Mouse (Mus musculus) limb, embryonic 10.5 days (tissue): Measurements from ENCODE around the gene Cs. TPM values are rescaled to one million over a fixed set of nuclear protein-coding genes. Genes with fewer than 3 reads are reported as not detected.

Experiments
- DNase-seq: peaks from one replicate; pipeline ENCODE4 v3.0.0-alpha.2; 2017; ENCODE audit warnings: low spot score
- H3K27ac ChIP-seq: fragments of 300-500 bp; sonication (generic); 2 replicates; pipeline ENCODE4 v1.5.1; 2016; ENCODE audit warnings: mild to moderate bottlenecking
- H3K27me3 ChIP-seq: fragments of 300-500 bp; sonication (generic); 2 replicates; pipeline ENCODE4 v1.6.1; 2016; ENCODE audit warnings: low read depth, mild to moderate bottlenecking; ENCODE audit not compliant: poor library complexity, severe bottlenecking
- H3K36me3 ChIP-seq: fragments of 300-500 bp; sonication (generic); 2 replicates; pipeline ENCODE4 v1.6.1; 2016; ENCODE audit warnings: mild to moderate bottlenecking, moderate library complexity
- H3K4me1 ChIP-seq: fragments of 300-500 bp; sonication (generic); 2 replicates; pipeline ENCODE4 v1.6.1; 2016
- H3K4me3 ChIP-seq: fragments of 300-500 bp; sonication (generic); 2 replicates; pipeline ENCODE4 v1.5.1; 2016; ENCODE audit warnings: mild to moderate bottlenecking, moderate library complexity
- H3K9me3 ChIP-seq: fragments of 300-500 bp; sonication (generic); replicated peaks from 2 replicates; pipeline ENCODE4 v1.6.1; 2016; ENCODE audit warnings: mild to moderate bottlenecking
- WGBS: fragments of 180-500 bp; shearing (Covaris S2); methylation state at CpG from one replicate; pipeline ENCODE4 v1.1.7; 2016; 5-methylcytosine and 5-hydroxymethylcytosine counted together
- polyA plus RNA-seq: library from polyadenylated mRNA; unstranded; fragments of >200 nt; fragmentation: Nextera tagmentation; extraction: Ambion mirVana; gene quantifications from 2 replicates; pipeline ENCODE4 v1.2.1, GENCODE M21; 2016

Cs gene
- polyA plus RNA-seq, 1 experiment from 2014 or later: 248 TPM

GRCm38 (mm10) chr10:128338948-128339347 lies 1.4 kb downstream of the Cs start:
- DNase-seq: no peak
- H3K4me1 ChIP-seq: peaks cover 22% of the 10 kb centered on the region

GRCm38 (mm10) chr10:128340257-128340656 lies 2.7 kb downstream of the Cs start:
- Histone ChIP-seq H3K4me3 (no peak overlapping the region), H3K4me1 (peaks cover 22% of the 10 kb centered on the region), H3K27me3 (no peaks in the 10 kb centered on the region), H3K36me3 (peaks cover 42% of the 10 kb centered on the region), H3K27ac (no peak overlapping the region), H3K9me3 (no peaks in the 10 kb centered on the region)
- no peak for DNase-seq
- 89% methylated on average over 2 of the region's 2 CpGs for WGBS

More at GRCm38 (mm10) chr10:128338948-128339347, 1.4 kb downstream of the Cs start:
- H3K9me3 ChIP-seq: no peaks in the 10 kb centered on the region
- no peak overlapping the region for H3K27ac ChIP-seq
- H3K27me3 ChIP-seq: no peaks in the 10 kb centered on the region
- H3K36me3 ChIP-seq: peaks cover 40% of the 10 kb centered on the region
- WGBS: 85% methylated on average over 2 of the region's 2 CpGs
- H3K4me3 ChIP-seq: peak overlapping the region; percentile 96

GRCm38 (mm10) chr10:128343436-128343835 lies 5.9 kb downstream of the Cs start:
- H3K4me1 ChIP-seq: peaks cover 11% of the 10 kb centered on the region
- no peak overlapping the region for H3K4me3 ChIP-seq
- H3K9me3 ChIP-seq: no peaks in the 10 kb centered on the region
- no peak for DNase-seq
- peaks cover 48% of the 10 kb centered on the region for H3K36me3 ChIP-seq
- no peaks in the 10 kb centered on the region for H3K27me3 ChIP-seq
- 91% methylated on average over 1 of the region's 1 CpGs for WGBS
- H3K27ac ChIP-seq: no peak overlapping the region

- no peak overlapping the region for H3K27ac ChIP-seq
- H3K4me3 ChIP-seq: no peak overlapping the region
- 78% methylated on average over 7 of the region's 7 CpGs for WGBS
Observed at GRCm38 (mm10) chr10:128344568-128345275, 7.2 kb downstream of the Cs start.

GRCm38 (mm10) chr10:128347541-128347940 lies 10.0 kb downstream of the Cs start:
- 95% methylated on average over 8 of the region's 8 CpGs for WGBS
- no peak for DNase-seq
- Histone ChIP-seq H3K27ac (no peak overlapping the region), H3K4me1 (no peaks in the 10 kb centered on the region), H3K9me3 (no peaks in the 10 kb centered on the region), H3K36me3 (peaks cover 58% of the 10 kb centered on the region), H3K27me3 (no peaks in the 10 kb centered on the region), H3K4me3 (no peak overlapping the region)

More at GRCm38 (mm10) chr10:128344568-128345275, 7.2 kb downstream of the Cs start:
- Histone ChIP-seq H3K9me3 (no peaks in the 10 kb centered on the region), H3K27me3 (no peaks in the 10 kb centered on the region), H3K36me3 (peaks cover 52% of the 10 kb centered on the region), H3K4me1 (no peaks in the 10 kb centered on the region)
- DNase-seq: no peak

GRCm38 (mm10) chr10:128358796-128359195 lies 21.3 kb downstream of the Cs start:
- Histone ChIP-seq H3K36me3 (peaks cover 97% of the 10 kb centered on the region), H3K9me3 (no peaks in the 10 kb centered on the region), H3K4me1 (no peaks in the 10 kb centered on the region), H3K27me3 (no peaks in the 10 kb centered on the region), H3K27ac (no peak overlapping the region), H3K4me3 (no peak overlapping the region)
- 55% methylated on average over 2 of the region's 2 CpGs for WGBS
- DNase-seq: no peak

- peaks cover 96% of the 10 kb centered on the region for H3K36me3 ChIP-seq
- 93% methylated on average over 6 of the region's 6 CpGs for WGBS
- H3K27ac ChIP-seq: no peak overlapping the region
- H3K4me1 ChIP-seq: no peaks in the 10 kb centered on the region
- H3K9me3 ChIP-seq: no peaks in the 10 kb centered on the region
- no peak overlapping the region for H3K4me3 ChIP-seq
- no peaks in the 10 kb centered on the region for H3K27me3 ChIP-seq
- no peak for DNase-seq
Observed at GRCm38 (mm10) chr10:128359226-128359625, 21.7 kb downstream of the Cs start.

GRCm38 (mm10) chr10:128361836-128362235 lies 24.3 kb downstream of the Cs start:
- Histone ChIP-seq H3K4me1 (no peaks in the 10 kb centered on the region), H3K27ac (no peak overlapping the region), H3K36me3 (peaks cover 87% of the 10 kb centered on the region), H3K27me3 (no peaks in the 10 kb centered on the region), H3K9me3 (no peaks in the 10 kb centered on the region), H3K4me3 (no peak overlapping the region)
- no peak for DNase-seq
- WGBS: 90% methylated on average over 6 of the region's 6 CpGs

- H3K4me3 ChIP-seq: no peak overlapping the region
- no peaks in the 10 kb centered on the region for H3K27me3 ChIP-seq
- DNase-seq: no peak
- H3K4me1 ChIP-seq: 0 out of 2 replicates have a peak, but pooled peaks cover 2% of the 10 kb centered on the region
- H3K9me3 ChIP-seq: no peaks in the 10 kb centered on the region
- 57% methylated on average over 3 of the region's 3 CpGs for WGBS
- no peak overlapping the region for H3K27ac ChIP-seq
- H3K36me3 ChIP-seq: peaks cover 80% of the 10 kb centered on the region
Observed at GRCm38 (mm10) chr10:128362568-128362967, 25.0 kb downstream of the Cs start.

GRCm38 (mm10) chr10:128367899-128368401 lies 30.4 kb downstream of the Cs start:
- peak overlapping the region; percentile 82 for H3K4me3 ChIP-seq
- peaks cover 33% of the 10 kb centered on the region for H3K4me1 ChIP-seq
- H3K9me3 ChIP-seq: no peaks in the 10 kb centered on the region
- no peaks in the 10 kb centered on the region for H3K27me3 ChIP-seq
- peak overlapping the region; percentile 88 for H3K27ac ChIP-seq
- 20% methylated on average over 19 of the region's 19 CpGs for WGBS
- peaks cover 26% of the 10 kb centered on the region for H3K36me3 ChIP-seq
- DNase-seq: no peak

GRCm38 (mm10) chr10:128368402-128369217 lies 31.1 kb downstream of the Cs start, which contains the start of gene Coq10a:
Gene Coq10a (minus strand): TSS chr10:128368997.
- DNase-seq: peak; percentile 90
- peaks cover 33% of the 10 kb centered on the region for H3K4me1 ChIP-seq
- no peaks in the 10 kb centered on the region for H3K27me3 ChIP-seq
- no peaks in the 10 kb centered on the region for H3K9me3 ChIP-seq
- H3K4me3 ChIP-seq: peak within 1 kb of the TSS; percentile 82
- H3K27ac ChIP-seq: peak within 1 kb of the TSS; percentile 88
- peaks cover 20% of the 10 kb centered on the region for H3K36me3 ChIP-seq
- under 1% methylated on average over 87 of the region's 87 CpGs for WGBS

GRCm38 (mm10) chr10:128369218-128369543 lies 31.6 kb downstream of the Cs start:
- Histone ChIP-seq H3K9me3 (no peaks in the 10 kb centered on the region), H3K4me1 (peaks cover 33% of the 10 kb centered on the region), H3K36me3 (peaks cover 15% of the 10 kb centered on the region), H3K27me3 (no peaks in the 10 kb centered on the region), H3K27ac (peak overlapping the region; percentile 88), H3K4me3 (peak overlapping the region; percentile 82)
- DNase-seq: no peak
- 6% methylated on average over 9 of the region's 9 CpGs for WGBS

- DNase-seq: no peak
- Histone ChIP-seq H3K9me3 (no peaks in the 10 kb centered on the region), H3K4me1 (peaks cover 33% of the 10 kb centered on the region), H3K4me3 (peak overlapping the region; percentile 82), H3K27ac (peak overlapping the region; percentile 88; the same call in 1 of the 2 replicates), H3K36me3 (peaks cover 11% of the 10 kb centered on the region), H3K27me3 (no peaks in the 10 kb centered on the region)
- WGBS: 87% methylated on average over 6 of the region's 6 CpGs
Observed at GRCm38 (mm10) chr10:128369599-128369998, 32.1 kb downstream of the Cs start.
